Mouse (Mus musculus) urinary bladder, adult 2 months (tissue): ENCODE measurements around the gene Fkbp6. TPM values are rescaled to one million over a fixed set of nuclear protein-coding genes. Genes with fewer than 3 reads are reported as not detected.
A peak's percentile ranks its signal among the peaks of the same experiment; 100 is the strongest.

ENCODE experiments used
- DNase-seq: peaks from one replicate; pipeline ENCODE4 v3.0.0; 2022; ENCODE audit warnings: low spot score
- polyA plus RNA-seq: library from polyadenylated mRNA; depleted of rRNA; stranded (reverse); fragments of >200 nt; gene quantifications from 2 replicates; pipeline ENCODE4 v1.2.3, GENCODE M21; 2012

Gene Fkbp6
- polyA plus RNA-seq, 1 experiment: not detected

DNA sequence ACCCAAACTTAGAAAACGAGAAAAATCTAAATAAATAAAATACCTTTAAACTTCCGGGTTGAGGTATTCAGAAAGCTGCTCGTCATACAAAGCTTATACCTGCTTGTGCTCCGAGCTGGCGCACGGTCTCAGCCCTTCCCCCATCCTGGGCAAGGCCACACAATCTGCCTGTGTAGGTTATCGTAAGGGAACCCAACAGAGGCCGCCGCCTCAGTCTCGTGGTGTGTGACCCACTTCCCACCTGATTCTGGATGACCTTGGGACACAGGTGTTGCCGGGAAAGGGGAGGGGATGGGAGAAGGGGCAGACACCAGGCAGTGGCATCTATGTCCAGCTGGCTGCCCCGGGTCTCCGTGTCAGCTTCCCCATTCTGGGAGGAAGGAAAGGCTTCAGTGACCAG, 1.8 kb upstream of the Fkbp6 start:
- DNase-seq: no peak

DNA sequence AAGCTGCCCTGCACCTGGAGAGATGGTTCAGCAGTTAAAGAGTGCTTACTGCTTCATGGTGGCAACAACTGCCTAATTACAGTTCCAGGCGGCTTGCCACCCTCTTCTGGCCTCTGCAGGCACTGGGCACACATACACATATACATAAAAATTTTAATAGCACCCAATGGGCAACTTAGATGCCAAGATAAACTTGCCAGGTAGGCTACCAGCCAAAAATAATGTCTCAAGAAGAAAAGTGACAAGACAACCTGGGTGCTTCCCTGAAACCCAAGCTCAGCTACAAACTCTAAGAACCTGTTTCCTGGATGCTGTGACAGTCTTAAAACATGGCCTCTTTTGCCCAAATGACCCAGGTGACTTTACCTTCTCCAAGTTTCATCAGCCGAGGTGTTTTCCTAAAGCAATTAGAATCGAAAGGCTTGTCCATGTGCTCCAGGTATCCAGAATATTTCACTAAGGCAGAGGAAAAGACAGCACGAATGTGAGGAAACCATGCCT, 2.3 kb downstream of the Fkbp6 start:
- DNase-seq: no peak

DNA sequence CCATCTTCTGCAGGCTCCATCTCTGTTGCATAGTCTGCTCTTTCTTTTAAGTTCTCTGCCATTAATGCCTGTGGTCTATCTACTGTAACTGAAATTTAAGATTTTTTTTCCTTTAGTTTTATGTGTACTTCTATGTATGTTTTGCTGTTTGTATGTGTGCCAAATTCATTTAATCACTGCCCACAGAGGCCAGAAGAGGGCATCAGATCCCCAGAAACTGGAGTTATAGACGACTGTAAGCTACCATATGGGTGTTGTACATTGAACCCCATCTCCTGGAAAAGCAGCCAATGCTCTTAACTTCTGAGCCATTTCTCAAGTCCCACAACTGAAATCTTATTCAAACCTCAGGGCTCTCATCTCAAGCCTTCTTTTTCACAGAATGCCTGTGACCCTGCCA, 3.4 kb downstream of the Fkbp6 start:
- no peak for DNase-seq

DNA sequence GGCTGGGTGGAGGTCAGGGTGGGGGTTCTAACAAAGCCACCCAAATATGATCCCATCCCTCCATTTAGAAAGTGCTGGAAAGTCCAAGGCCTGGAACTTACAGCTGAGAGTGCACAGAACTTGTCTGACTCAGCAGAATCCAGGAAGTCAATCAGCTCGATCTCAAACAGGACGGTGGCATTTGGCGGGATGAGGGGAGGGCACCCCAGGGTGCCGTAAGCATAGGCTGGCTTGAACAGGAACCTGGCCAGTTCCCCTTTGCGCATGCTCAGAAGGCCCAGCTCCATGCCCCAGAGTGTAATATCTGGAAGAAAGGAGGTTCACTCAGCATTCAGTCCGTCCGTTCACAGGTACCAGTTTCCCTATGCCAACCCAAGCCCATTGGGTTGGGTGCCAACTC, 3.9 kb downstream of the Fkbp6 start:
- no peak for DNase-seq

DNA sequence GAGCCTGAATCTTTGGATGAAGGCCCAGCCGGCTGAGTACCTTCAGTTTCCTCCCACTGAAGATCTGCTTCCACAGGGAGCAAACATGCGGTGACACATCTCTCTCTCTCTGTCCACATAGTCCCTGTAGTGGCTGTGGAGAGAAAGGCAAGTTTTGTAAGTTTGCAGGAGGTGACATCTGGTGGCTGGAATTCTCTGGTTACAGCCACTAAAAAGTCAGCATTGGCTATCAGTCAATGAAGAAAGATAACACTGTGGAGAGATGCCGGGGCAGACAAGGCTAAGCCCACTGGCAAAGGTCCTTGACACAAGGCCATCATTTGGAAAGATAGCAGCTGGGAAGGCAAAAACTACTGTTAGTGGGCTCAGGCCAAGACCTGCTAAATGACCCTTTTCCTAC, 12.3 kb downstream of the Fkbp6 start:
- DNase-seq: no peak

DNA sequence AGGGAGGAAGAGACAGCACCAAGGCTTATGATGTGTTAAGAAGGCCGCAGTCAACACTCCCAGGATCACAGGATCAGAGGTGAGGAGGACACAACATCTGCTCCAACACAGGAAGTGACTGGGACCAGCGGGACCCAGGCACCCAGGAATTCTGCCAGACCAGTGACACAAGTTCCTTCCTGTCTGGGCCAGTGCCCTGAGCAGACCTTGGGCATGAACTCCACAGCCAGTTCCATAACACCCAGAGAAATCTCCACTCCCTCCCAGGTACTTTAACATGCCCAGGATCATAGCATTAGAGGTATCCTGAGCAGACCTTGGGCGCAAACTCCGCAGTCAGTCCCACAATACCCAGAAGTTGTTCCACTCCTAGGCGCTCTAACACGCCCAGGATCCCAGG, 18.7 kb downstream of the Fkbp6 start:
- DNase-seq: no peak

DNA sequence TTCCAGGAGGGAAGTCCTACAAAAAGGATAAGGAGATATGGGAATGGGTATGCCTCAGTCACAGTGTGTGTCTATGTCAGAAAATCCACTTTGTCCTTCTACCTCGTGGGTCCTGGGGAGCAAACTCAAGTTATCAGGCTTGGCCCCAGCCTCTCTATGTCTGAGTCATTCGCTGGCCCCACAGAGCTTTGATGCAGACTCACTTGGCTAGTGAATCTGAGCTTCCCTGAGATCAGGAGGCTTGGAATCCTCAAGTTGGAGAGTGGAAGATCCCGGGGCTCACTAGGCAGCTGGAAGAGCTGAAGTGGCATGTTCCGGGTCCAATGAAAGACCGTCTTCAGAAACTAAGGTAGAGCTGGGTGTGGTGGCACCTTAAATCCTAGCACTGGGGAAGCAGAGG, 19.6 kb downstream of the Fkbp6 start:
- no peak for DNase-seq

DNA sequence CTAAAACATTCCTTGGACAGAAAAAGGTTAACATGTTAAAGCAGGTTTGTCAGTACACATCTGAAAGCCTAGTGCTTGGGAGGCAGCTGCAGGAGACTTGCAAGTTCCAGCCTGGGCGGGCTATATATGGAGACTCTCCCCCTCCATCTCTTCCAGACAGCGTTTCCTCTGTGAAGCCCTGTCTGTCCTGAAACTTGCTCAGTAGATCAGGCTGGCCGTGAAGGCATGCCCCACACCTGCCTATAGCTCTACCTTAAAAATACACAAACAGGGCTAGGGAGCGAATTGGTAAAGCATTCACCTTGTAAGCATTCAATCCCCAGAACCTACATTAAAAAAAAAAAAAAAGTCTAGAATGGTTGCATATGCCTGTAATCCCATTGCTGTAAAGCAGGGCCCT, 20.4 kb downstream of the Fkbp6 start:
- DNase-seq: no peak

DNA sequence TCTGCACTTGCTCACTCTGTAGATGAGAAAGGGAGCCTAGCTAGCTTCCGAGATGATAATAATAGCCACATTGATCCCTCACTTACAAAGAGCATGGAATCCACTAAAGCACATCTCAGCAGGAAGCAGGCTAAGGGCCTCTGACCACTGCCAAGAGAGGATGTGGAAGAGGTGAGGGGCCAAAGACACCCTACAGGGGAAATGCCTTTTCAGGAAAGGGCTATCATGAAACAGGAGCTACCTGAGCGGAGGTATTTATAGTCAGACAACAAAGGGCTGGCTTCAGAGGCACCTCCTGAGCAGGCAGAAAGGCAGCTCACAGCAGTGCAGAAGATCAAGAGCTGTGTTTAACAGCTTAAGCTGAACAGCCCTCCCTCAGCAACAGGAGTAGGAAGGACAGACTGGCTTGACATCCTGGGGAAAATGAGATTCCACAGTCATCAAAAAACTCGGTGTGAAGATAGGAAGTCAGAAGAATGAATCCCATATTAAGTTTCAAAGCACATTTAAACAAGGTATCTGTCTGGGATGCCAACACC, 23.7 kb downstream of the Fkbp6 start:
- no peak for DNase-seq

DNA sequence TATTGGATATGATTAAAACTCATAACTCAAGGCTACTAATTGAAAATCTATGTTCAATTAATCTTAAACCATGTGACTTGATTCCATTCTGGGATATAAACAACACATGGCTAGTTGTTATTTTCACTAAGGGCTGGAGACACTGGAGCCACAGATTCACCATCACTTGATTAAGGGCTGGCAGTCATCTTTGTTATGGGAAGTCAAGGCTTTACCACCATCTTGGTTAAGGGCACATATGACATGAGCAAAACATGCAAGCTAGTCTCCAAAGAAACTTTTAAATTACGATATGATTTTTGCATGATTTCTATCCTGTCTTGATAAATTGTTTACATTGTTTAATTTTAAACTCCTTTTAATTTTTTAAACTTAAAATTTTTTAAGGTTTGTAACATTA, 27.6 kb downstream of the Fkbp6 start:
- DNase-seq: no peak

DNA sequence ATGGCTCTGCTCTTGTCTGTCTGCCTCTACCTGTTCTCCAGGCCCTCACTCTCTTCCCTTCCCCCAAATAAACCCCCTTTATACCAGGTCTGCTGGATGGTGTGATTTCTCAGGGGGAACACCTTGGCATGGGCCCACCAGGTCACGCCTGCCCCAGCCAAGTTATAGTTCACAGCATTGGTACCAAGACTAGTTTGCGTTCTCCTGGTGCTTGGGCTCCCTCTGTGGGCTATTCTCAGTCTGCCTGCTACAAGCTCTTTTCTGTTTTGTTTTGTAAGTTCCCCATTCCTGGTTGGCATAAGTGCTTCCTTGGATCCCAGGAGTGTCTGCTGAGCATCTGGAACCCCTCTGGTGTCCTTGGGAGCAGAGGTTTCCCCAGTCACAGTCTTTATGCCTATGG, 30.0 kb downstream of the Fkbp6 start:
- no peak for DNase-seq

DNA sequence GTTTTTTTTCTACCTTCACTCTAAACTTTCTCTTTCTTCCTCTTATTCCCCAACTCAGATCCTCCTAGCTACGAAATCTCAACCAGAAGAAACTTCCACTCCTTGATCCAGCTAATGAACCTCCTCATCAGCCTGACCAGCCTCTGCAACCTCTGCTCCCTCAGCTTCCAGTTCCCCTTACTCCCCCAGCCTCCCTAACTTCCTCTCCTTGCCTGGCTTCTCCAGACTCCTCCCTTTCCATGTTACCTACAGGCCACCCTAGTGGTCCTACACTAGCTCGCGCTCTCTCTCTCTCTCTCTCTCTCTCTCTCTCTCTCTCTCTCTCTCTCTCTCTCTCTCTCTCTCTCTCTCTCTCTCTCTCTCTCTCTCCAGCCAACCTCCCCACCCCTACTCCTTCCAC, 33.7 kb downstream of the Fkbp6 start:
- DNase-seq: no peak

DNA sequence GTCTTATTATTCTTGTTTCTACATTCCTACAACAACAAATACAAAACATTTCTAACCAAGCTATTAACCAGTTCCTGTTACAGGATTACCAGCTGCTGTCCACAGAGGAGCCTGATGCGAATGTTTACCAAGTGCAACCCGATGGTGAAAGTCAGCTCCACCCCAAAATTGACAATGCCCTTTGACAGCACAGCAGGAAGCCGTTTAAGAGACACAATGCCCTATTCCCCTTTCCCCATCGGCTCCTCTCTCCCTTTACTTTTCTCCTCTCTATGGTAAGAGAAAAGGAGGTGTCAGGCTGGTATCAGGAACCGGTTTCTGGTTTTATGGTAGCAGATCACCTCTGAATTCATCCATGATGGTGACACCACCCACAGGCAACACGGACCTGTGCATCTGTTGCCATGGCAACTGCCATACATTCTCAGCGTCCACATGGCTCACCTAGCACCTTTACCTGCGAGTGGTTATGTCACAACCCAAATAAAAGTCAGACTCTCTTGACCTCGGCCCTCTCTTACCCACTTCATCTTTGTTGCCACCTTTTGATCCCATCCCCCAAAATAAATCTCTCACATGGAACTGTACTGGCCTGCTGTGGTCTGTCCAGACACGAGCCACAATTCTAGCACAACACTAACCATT, 43.4 kb downstream of the Fkbp6 start:
- DNase-seq: no peak

DNA sequence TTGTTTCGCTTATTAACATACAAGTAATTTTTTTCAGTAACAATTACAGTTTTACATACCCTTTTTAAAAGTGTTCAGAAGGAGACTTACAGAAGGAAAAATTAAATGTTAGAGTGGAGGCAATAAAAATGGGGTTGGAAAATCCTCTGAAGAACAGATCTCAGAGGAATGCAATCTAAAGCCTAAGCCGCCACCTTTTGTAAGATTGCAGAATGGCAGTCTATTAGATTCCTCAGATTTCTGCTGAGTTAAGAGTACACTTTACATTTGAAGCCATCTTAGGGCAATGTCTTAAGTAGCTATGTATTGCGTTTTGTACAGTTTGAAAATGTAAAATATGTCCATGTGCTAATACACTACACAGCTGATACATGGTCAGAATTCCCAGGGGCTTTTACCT, 47.4 kb downstream of the Fkbp6 start:
- DNase-seq: no peak

DNA sequence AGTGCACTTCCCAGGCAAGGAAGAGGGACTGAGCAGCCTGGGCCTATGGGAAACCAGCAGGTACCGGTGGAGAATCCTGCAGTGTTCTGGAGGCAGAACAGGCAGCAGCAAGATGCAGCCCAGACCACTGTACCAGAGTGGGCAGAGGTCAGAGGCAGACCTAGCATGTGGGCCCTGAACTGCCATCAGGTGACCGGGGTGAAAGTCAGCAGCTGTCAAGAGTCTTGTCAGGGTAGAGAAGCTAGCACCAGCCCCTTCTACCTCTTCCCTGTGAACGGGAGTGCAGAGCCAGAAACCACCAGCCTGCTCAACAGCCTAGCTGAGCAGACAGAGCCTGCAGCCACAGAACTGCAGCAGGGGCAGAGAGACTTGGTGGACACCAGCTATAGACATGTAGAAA, 47.9 kb downstream of the Fkbp6 start:
- DNase-seq: no peak

DNA sequence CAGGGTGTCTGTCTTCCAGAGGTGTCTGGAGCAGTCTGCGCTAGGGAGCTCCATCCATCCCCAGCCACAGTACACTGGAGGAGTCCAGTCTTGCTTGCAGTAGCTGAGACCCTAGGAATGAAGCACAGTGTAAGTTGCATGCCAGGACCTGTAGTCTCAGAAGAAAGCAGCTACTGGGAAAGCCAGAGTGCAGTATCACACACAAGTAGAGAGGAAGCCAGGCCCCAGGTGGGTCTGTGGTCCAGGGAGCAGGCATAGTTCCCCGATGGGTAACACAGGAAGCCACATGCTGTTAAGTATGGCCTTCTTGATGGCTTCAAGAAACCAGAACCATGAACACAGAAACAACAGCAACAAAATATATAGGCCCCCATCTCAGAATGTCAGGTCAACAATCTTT, 57.8 kb downstream of the Fkbp6 start:
- DNase-seq: peak; percentile 9

DNA sequence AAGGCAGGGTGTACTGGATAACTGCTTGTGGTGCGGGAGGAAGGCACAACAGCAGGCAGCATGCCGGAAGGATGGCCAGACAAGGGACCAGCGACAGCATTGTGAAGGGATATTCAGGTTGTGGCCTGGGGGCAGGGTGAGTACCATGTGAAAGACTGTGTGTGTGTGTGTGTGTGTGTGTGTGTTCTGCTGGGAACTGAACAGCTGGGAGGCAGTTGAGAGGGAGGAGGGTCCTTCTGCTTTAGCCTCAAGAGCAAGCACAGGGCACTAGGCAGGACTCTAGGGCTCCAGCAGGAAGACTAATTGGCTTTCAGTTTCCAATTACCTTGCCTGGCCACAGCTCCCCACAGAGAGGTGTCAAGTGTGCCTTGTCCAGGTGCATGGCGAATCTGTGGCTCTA, 58.7 kb downstream of the Fkbp6 start:
- DNase-seq: peak; percentile 2

DNA sequence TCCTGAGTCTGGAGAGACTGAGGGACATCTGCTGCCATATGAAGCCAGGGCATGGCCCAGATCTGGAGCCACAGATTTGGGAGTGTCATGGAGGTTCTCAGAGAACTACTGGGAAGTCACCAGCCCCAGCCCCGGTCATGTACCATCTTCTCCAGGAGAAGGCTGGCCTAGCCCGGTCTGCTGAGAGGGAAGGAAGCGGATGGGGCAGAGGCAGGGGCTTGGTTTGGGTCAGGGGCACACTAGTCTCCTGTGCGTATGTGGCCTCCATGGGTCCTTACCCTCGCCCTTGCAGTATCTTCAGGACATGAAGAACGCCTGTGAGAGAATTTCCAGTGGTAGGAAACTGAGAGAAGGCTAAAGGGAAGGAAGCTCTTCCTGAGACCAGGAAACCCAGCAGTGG, 59.1 kb downstream of the Fkbp6 start:
- peak; percentile 13 for DNase-seq

DNA sequence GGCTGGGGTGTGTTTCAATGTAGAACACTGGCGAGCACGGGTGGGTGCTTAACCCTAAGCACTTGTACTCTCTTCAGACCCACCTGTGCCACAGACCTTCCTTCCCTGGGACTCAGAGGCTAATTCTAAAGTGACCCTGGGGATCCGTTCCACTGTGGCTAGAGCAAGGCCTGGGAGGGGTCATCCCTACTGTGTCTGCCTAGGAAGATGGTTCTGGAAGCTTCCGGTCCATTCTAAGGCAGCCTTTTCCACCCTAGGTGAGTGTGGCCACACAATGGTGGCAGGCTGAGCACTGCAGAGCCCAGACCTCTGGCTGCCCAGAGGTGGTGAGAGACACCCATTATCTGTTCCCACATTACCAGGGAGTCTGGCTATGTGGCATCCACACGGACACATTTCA, 62.9 kb downstream of the Fkbp6 start:
- no peak for DNase-seq

DNA sequence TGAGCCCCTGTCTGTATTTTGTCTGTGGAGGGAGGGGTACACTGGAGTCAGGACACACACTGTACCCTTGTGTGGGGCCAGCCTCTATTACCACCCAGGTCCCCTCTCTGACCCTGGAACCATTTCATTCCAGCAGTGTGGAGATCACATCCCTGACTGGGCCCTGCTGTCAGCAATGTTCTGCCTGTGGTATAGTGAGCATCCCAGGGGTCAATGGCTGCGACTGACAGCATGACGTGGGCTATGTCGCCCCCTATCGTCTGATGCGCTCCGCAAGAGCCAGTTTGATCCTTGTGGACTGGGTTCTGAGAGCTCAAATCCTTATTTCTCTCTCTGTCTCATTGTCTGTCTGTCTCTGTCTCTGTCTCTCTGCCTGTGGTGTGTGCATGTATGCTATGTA, 63.7 kb downstream of the Fkbp6 start:
- peak; percentile 51 for DNase-seq

DNA sequence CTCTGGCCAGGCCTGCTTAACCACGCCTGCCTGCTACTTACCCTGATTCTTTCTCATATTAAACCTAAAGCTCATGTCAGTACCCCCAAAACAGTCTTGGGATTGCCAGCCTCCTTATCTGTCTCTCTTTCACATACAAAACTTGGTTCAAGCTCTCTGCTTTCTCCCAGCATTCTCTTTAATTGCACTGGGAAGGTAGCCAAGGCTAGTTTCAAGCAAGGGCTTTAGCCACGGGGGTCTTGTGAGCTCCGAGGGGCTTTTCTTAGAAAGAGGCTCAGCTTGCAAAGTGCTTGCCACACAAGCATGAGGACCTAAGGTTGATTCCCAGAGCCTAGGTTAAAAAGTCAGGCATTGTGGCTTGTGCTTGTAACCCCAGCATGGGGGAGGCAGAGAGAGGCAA, 64.6 kb downstream of the Fkbp6 start:
- DNase-seq: no peak

DNA sequence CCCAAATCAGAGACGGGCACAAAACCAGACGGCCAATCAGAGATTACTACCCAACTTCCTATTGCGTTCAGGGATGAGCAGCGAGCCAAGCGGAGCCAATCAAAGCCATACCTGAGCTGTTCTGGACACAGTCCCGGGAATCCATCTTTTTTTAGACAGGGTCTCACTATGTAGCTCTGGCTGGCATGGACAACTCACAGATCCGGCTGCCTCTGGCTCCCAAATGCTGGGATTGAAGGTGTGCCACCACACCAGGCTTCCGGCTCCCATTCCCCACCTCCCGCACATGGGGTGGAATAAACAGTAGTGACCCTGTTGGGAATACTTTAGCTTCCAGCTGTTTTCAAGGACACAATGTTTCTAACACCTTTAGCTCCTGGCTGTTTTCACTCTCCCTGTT, 69.6 kb downstream of the Fkbp6 start:
- DNase-seq: no peak

DNA sequence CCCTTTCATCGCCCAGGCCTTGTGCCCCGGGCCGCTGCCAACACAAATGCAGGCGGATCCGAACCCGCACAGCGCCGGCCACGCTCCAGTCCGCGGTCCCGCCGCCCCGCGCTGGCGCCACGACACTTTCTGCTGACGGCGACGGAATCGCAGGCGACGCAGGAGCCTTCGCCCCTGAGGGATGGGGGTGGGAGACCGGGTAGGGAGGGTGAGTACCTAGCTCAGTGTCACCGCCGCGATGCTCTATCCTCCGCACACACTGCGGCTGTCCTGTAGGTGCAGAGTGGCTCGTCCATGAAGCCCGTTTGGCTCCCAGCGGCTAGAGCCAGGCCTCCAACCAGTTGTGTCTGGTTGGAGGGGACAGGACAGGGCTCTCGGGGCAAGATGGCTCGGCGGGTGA, 73.2 kb downstream of the Fkbp6 start:
- DNase-seq: no peak
